Mouse (Mus musculus): Measurements from ENCODE around the gene Krtap1-5. TPM values are rescaled to one million over a fixed set of nuclear protein-coding genes. Genes with fewer than 3 reads are reported as not detected.
A peak's percentile ranks its signal among the peaks of the same experiment; 100 is the strongest.

Krtap1-5 gene
- polyA plus RNA-seq, 1 experiment from 2014 or later, result not detected

DNA sequence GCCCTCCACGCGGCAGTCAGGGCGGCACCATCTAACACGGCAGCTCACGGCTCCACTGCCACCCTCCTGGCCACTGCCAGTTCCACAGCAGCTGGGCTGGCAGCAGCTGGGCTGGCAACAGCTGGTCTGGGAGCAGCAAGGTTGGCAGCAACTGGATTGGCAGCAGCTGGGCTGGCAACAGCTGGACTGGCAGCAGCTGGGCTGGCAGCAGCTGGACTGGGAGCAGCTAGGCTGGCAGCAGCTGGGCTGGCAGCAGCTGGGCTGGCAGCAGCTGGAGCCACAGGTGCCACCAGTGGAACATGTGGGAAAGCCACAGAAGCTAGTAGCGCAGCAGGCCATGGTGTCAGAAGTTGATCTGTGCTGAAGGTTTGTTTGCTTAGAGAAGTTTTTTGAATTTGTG is 10.2 kb upstream of the Krtap1-5 start, which contains the start of gene Krtap1-3:
Gene Krtap1-3 (minus strand): TSS at position 359 of the 400 bp plus-strand sequence.
- no peak for ATAC-seq
- no peak for TF ChIP-seq CTCF (IDR thresholded peaks at IDR 0.05; ENCODE audit: low read depth)
- H3K4me3 ChIP-seq (ENCODE audit: low read depth, low read length), result no peak within 1 kb of the TSS
- H3K4me1 ChIP-seq (replicated peaks; ENCODE audit: control insufficient read depth, insufficient read depth, low read length), result no peaks in the 10 kb centered on the region
- H3K9ac ChIP-seq (ENCODE audit: low read depth, low read length), result no peak within 1 kb of the TSS
- H3K36me3 ChIP-seq (ENCODE audit: control insufficient read depth, insufficient read depth), result no peaks in the 10 kb centered on the region
- no peaks in the 10 kb centered on the region for H3K9me3 ChIP-seq (ENCODE audit: control insufficient read depth)
- H3K27ac ChIP-seq (ENCODE audit: low read depth, low read length), result no peak within 1 kb of the TSS
- no peaks in the 10 kb centered on the region for H3K27me3 ChIP-seq (replicated peaks; ENCODE audit: control insufficient read depth, insufficient read depth, low read length)
- no peak within 1 kb of the TSS for H3K4me2 ChIP-seq (replicated peaks; ENCODE audit: low read depth)
- WGBS, result 79% methylated on average over 3 of the region's 6 CpGs

- Histone ChIP-seq H3K4me2 (replicated peaks; ENCODE audit: low read depth) (no peak overlapping the region), H3K4me1 (replicated peaks; ENCODE audit: control insufficient read depth, insufficient read depth, low read length) (no peaks in the 10 kb centered on the region), H3K27me3 (replicated peaks; ENCODE audit: control insufficient read depth, insufficient read depth, low read length) (no peaks in the 10 kb centered on the region), H3K36me3 (ENCODE audit: control insufficient read depth, insufficient read depth) (no peaks in the 10 kb centered on the region), H3K27ac (ENCODE audit: low read depth, low read length) (no peak overlapping the region), H3K4me3 (ENCODE audit: low read depth, low read length) (no peak overlapping the region), H3K9me3 (ENCODE audit: control insufficient read depth) (no peaks in the 10 kb centered on the region), H3K9ac (ENCODE audit: low read depth, low read length) (no peak overlapping the region)
- no peak for TF ChIP-seq CTCF (IDR thresholded peaks at IDR 0.05; ENCODE audit: low read depth)
- no peak for ATAC-seq
- WGBS, result 77% methylated on average over 7 of the region's 7 CpGs
Measured at GRCm38 (mm10) chr11:99585096-99585495, 4.3 kb upstream of the Krtap1-5 start.

- H3K9ac ChIP-seq (ENCODE audit: low read depth, low read length), result no peak within 1 kb of the TSS
- 83% methylated on average over 5 of the region's 5 CpGs for WGBS
- H3K4me3 ChIP-seq (ENCODE audit: low read depth, low read length), result no peak within 1 kb of the TSS
- H3K9me3 ChIP-seq (ENCODE audit: control insufficient read depth), result no peaks in the 10 kb centered on the region
- no peak for TF ChIP-seq CTCF (IDR thresholded peaks at IDR 0.05; ENCODE audit: low read depth)
- H3K27ac ChIP-seq (ENCODE audit: low read depth, low read length), result no peak within 1 kb of the TSS
- H3K36me3 ChIP-seq (ENCODE audit: control insufficient read depth, insufficient read depth), result no peaks in the 10 kb centered on the region
- H3K4me1 ChIP-seq (replicated peaks; ENCODE audit: control insufficient read depth, insufficient read depth, low read length), result no peaks in the 10 kb centered on the region
- H3K27me3 ChIP-seq (replicated peaks; ENCODE audit: control insufficient read depth, insufficient read depth, low read length), result no peaks in the 10 kb centered on the region
- no peak within 1 kb of the TSS for H3K4me2 ChIP-seq (replicated peaks; ENCODE audit: low read depth)
- ATAC-seq, result no peak
Measured at GRCm38 (mm10) chr11:99583245-99583704, 2.5 kb upstream of the Krtap1-5 start, which contains the start of gene Krtap1-4. Gene Krtap1-4 (minus strand): TSS chr11:99583654.

DNA sequence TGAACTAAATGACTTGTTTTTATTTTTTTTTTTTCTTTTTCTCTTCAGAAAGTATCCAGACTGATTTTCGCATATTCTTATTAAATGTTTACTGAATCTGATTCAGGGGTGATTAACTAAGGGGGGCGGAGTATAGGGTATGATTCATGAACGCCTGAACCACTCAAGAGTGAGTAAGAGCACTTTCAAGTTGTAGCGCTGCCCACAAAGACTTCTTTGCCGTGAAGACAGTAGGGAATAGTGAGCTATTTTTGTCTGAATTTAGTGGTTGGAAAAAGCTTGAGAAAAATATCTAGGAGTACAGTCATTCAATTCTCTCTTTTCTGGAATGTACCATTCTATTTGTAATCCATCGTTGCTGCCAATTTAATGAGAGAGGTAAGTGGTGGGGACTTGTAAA is 748 bp upstream of the Krtap1-5 start:
- no peak overlapping the region for H3K27ac ChIP-seq (ENCODE audit: low read depth, low read length)

GRCm38 (mm10) chr11:99581051-99581450 is 235 bp upstream of the Krtap1-5 start:
- Histone ChIP-seq H3K9me3 (ENCODE audit: control insufficient read depth) (no peaks in the 10 kb centered on the region), H3K4me1 (replicated peaks; ENCODE audit: control insufficient read depth, insufficient read depth, low read length) (no peaks in the 10 kb centered on the region), H3K9ac (ENCODE audit: low read depth, low read length) (no peak overlapping the region), H3K27me3 (replicated peaks; ENCODE audit: control insufficient read depth, insufficient read depth, low read length) (no peaks in the 10 kb centered on the region), H3K4me2 (replicated peaks; ENCODE audit: low read depth) (no peak overlapping the region), H3K36me3 (ENCODE audit: control insufficient read depth, insufficient read depth) (no peaks in the 10 kb centered on the region), H3K4me3 (ENCODE audit: low read depth, low read length) (no peak overlapping the region), H3K27ac (ENCODE audit: low read depth, low read length) (no peak overlapping the region)
- WGBS, result 96% methylated on average over 5 of the region's 5 CpGs
- no peak for ATAC-seq
- no peak for TF ChIP-seq CTCF (IDR thresholded peaks at IDR 0.05; ENCODE audit: low read depth)

More for the DNA sequence above, 748 bp upstream of the Krtap1-5 start:
- Histone ChIP-seq H3K9me3 (ENCODE audit: control insufficient read depth) (no peaks in the 10 kb centered on the region), H3K4me3 (ENCODE audit: low read depth, low read length) (no peak overlapping the region), H3K36me3 (ENCODE audit: control insufficient read depth, insufficient read depth) (no peaks in the 10 kb centered on the region), H3K9ac (ENCODE audit: low read depth, low read length) (no peak overlapping the region), H3K4me1 (replicated peaks; ENCODE audit: control insufficient read depth, insufficient read depth, low read length) (no peaks in the 10 kb centered on the region), H3K27me3 (replicated peaks; ENCODE audit: control insufficient read depth, insufficient read depth, low read length) (no peaks in the 10 kb centered on the region), H3K4me2 (replicated peaks; ENCODE audit: low read depth) (no peak overlapping the region)
- WGBS, result 84% methylated on average over 6 of the region's 6 CpGs
- TF ChIP-seq CTCF (IDR thresholded peaks at IDR 0.05; ENCODE audit: low read depth), result no peak
- ATAC-seq, result no peak

GRCm38 (mm10) chr11:99574106-99574505 is 6.7 kb downstream of the Krtap1-5 start:
- ATAC-seq, result 0 out of 2 replicates have a peak, but pooled peaks have one; percentile 59
- TF ChIP-seq CTCF (IDR thresholded peaks at IDR 0.05; ENCODE audit: low read depth), result peak; percentile 93

More at GRCm38 (mm10) chr11:99574106-99574505, 6.7 kb downstream of the Krtap1-5 start:
- Histone ChIP-seq H3K9me3 (ENCODE audit: control insufficient read depth) (no peaks in the 10 kb centered on the region), H3K27me3 (replicated peaks; ENCODE audit: control insufficient read depth, insufficient read depth, low read length) (no peaks in the 10 kb centered on the region), H3K4me1 (replicated peaks; ENCODE audit: control insufficient read depth, insufficient read depth, low read length) (no peaks in the 10 kb centered on the region), H3K4me2 (replicated peaks; ENCODE audit: low read depth) (peak overlapping the region; percentile 38; the same call in 1 of the 2 replicates), H3K36me3 (ENCODE audit: control insufficient read depth, insufficient read depth) (no peaks in the 10 kb centered on the region), H3K4me3 (ENCODE audit: low read depth, low read length) (no peak overlapping the region), H3K9ac (ENCODE audit: low read depth, low read length) (no peak overlapping the region), H3K27ac (ENCODE audit: low read depth, low read length) (no peak overlapping the region)
- WGBS, result 1% methylated on average over 7 of the region's 7 CpGs

All from intestine, postnatal 0 days (tissue).